Comparison of ENCODE assay signal across 11 mouse cellular contexts in the genomic region with DNA sequence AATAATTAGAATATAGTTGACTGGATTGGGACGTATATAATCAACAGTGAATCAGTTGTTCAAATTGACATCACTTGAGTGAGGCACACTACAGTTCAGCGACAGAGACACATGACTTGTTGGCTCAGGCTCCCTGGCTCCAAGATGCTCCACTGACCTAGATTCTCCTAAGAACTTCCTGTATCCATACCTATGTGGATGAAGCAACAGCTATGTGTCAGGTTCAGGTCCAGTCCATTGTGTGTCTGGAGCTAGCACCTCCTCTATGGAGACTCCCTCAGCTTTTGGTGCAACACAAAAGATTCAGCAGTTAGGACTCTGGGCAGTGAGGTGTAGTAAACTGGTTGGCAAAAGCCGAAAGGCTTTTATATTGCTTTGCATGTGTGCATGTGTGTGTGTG.
A peak's percentile ranks its signal among the peaks of the same experiment; 100 is the strongest.
DNase-seq lines count a peak whose midpoint lies in the region; ATAC-seq and TF ChIP-seq lines count a peak whose summit lies in the region.
"Had no signal": no experiment of that assay in that cellular context is flagged by ENCODE, and none has a peak within 500 bp of the region (broad histone marks: within the 10 kb centered on the region; RNA-seq: fewer than 3 reads in every experiment).

No protein-coding gene starts in this region.

- DNase-seq in heart, postnatal 25 days (ENCODE audit: low spot score), result no peak
- no peak for DNase-seq in lung, embryonic 14.5 days
- no peak for DNase-seq in lung, adult 18-20 months
- no peak for DNase-seq in ovary, postnatal 14 days (ENCODE audit: low spot score)
- DNase-seq: cerebellum, adult 8-10 months had no signal

- WGBS in heart, embryonic 14.5 days, result 77% methylated on average over 3 of the region's 3 CpGs
- WGBS in lung, embryonic 14.5 days, result 81% methylated on average over 3 of the region's 3 CpGs
- 73% methylated on average over 3 of the region's 3 CpGs for WGBS in embryonic facial prominence, embryonic 15.5 days
- whole genome bisulfite sequencing in limb, embryonic 15.5 days, result 71% methylated on average over 3 of the region's 3 CpGs

- ATAC-seq in heart, embryonic 14.5 days (ENCODE audit: insufficient number of reproducible peaks, insufficient read depth, low FRiP score, low read depth), result no peak
- ATAC-seq in lung, embryonic 14.5 days (ENCODE audit: insufficient read depth), result peak; percentile 29; the same call in 1 of the 2 replicates
- no peak for ATAC-seq in embryonic facial prominence, embryonic 15.5 days (ENCODE audit: insufficient number of reproducible peaks, low FRiP score, low TSS enrichment, low read depth)
- ATAC-seq in limb, embryonic 15.5 days (ENCODE audit: insufficient number of reproducible peaks, low FRiP score, low TSS enrichment, low read depth), result no peak
- no peak for ATAC-seq in granulocyte monocyte progenitor cell, adult 5-6 weeks (replicated peaks; ENCODE audit: poor library complexity, severe bottlenecking)

- peak overlapping the region; percentile 38; the same call in 1 of the 2 replicates for H3K9ac ChIP-seq in heart, embryonic 14.5 days (ENCODE audit: low read length)
- H3K9ac ChIP-seq in lung, embryonic 14.5 days, result no peak overlapping the region
- H3K9ac ChIP-seq in embryonic facial prominence, embryonic 15.5 days, result no peak overlapping the region
- no peak overlapping the region for H3K9ac ChIP-seq in limb, embryonic 15.5 days
- H3K9ac ChIP-seq: hindbrain, embryonic 14.5 days; liver, embryonic 14.5 days had no signal

- H3K4me2 ChIP-seq in heart, embryonic 14.5 days (ENCODE audit: low read length), result 0 out of 2 replicates have a peak overlapping the region, but pooled peaks have one; percentile 43
- H3K4me2 ChIP-seq in lung, embryonic 14.5 days, result no peak overlapping the region
- no peak overlapping the region for H3K4me2 ChIP-seq in embryonic facial prominence, embryonic 15.5 days (replicated peaks)
- no peak overlapping the region for H3K4me2 ChIP-seq in limb, embryonic 15.5 days

- no peak for TF ChIP-seq CTCF in lung, embryonic 14.5 days (IDR thresholded peaks at IDR 0.05; ENCODE audit: low read depth)

- intact Hi-C loops in heart, postnatal 25 days (cut with DNase I), result no loop called here

- H3K27ac ChIP-seq in heart, embryonic 14.5 days (replicated peaks in 1 of 2; ENCODE audit: control insufficient read depth in 1 of 2, insufficient read depth in 1 of 2, low read depth in 2 of 2, low read length in 2 of 2), result peak overlapping the region in 1 of 2 experiments; percentile 73; a peak in 3 of 4 replicates
- H3K27ac ChIP-seq in lung, embryonic 14.5 days (ENCODE audit: low read depth), result 0 out of 2 replicates have a peak overlapping the region, but pooled peaks have one; percentile 26
- 0 out of 2 replicates have a peak overlapping the region, but pooled peaks have one; percentile 48 for H3K27ac ChIP-seq in embryonic facial prominence, embryonic 15.5 days (replicated peaks)
- peak overlapping the region; percentile 69 for H3K27ac ChIP-seq in limb, embryonic 15.5 days
- H3K27ac ChIP-seq: hindbrain, embryonic 14.5 days; liver, embryonic 14.5 days had no signal

- no peaks in the 10 kb centered on the region for H3K36me3 ChIP-seq in heart, embryonic 14.5 days (ENCODE audit: control insufficient read depth, insufficient read depth, low read length)
- no peaks in the 10 kb centered on the region for H3K36me3 ChIP-seq in lung, embryonic 14.5 days (ENCODE audit: insufficient read depth)
- H3K36me3 ChIP-seq in embryonic facial prominence, embryonic 15.5 days, result no peaks in the 10 kb centered on the region
- no peaks in the 10 kb centered on the region for H3K36me3 ChIP-seq in limb, embryonic 15.5 days

- H3K4me1 ChIP-seq in heart, embryonic 14.5 days (ENCODE audit: control insufficient read depth in 2 of 2, insufficient read depth in 2 of 2, low read length in 2 of 2), result peaks cover 10 to 24% of the 10 kb centered on the region in 2 experiments
- H3K4me1 ChIP-seq in lung, embryonic 14.5 days (ENCODE audit: insufficient read depth), result peaks cover 9% of the 10 kb centered on the region
- peaks cover 16% of the 10 kb centered on the region for H3K4me1 ChIP-seq in embryonic facial prominence, embryonic 15.5 days
- H3K4me1 ChIP-seq in limb, embryonic 15.5 days, result peaks cover 40% of the 10 kb centered on the region

- no peak overlapping the region for H3K4me3 ChIP-seq in heart, embryonic 14.5 days (ENCODE audit: control insufficient read depth in 1 of 2, insufficient read depth in 1 of 2, low read depth in 1 of 2, low read length in 2 of 2)
- no peak overlapping the region for H3K4me3 ChIP-seq in lung, embryonic 14.5 days (ENCODE audit: low read depth, low read length)
- no peak overlapping the region for H3K4me3 ChIP-seq in embryonic facial prominence, embryonic 15.5 days (replicated peaks)
- no peak overlapping the region for H3K4me3 ChIP-seq in limb, embryonic 15.5 days

- no peaks in the 10 kb centered on the region for H3K27me3 ChIP-seq in heart, embryonic 14.5 days (ENCODE audit: control insufficient read depth, insufficient read depth, low read length)
- H3K27me3 ChIP-seq in lung, embryonic 14.5 days (ENCODE audit: insufficient read depth, low read length), result no peaks in the 10 kb centered on the region
- no peaks in the 10 kb centered on the region for H3K27me3 ChIP-seq in embryonic facial prominence, embryonic 15.5 days
- H3K27me3 ChIP-seq in limb, embryonic 15.5 days, result no peaks in the 10 kb centered on the region

- no peaks in the 10 kb centered on the region for H3K9me3 ChIP-seq in heart, embryonic 14.5 days (ENCODE audit: control insufficient read depth, low read length)
- H3K9me3 ChIP-seq in lung, embryonic 14.5 days (ENCODE audit: low read depth, low read length), result no peaks in the 10 kb centered on the region
- no peaks in the 10 kb centered on the region for H3K9me3 ChIP-seq in embryonic facial prominence, embryonic 15.5 days (replicated peaks)
- H3K9me3 ChIP-seq in limb, embryonic 15.5 days, result no peaks in the 10 kb centered on the region
